8 mouse cellular contexts compared by ENCODE assay signal in genomic region chr1:155741988-155742387, GRCm38 (mm10). TPM values are rescaled to one million over a fixed set of nuclear protein-coding genes. Genes with fewer than 3 reads are reported as not detected.
DNase-seq lines count a peak whose midpoint lies in the region; ATAC-seq and TF ChIP-seq lines count a peak whose summit lies in the region.

No protein-coding gene starts in this region.

- no peak for TF ChIP-seq CTCF in intestine, postnatal 0 days (IDR thresholded peaks at IDR 0.05; ENCODE audit: low read depth)

- no peak for ATAC-seq in CD4-positive, CD25-positive, alpha-beta regulatory T cell, adult 4 months
- ATAC-seq in intestine, postnatal 0 days = no peak
- no peak for ATAC-seq in erythroblast, adult 5-6 weeks (replicated peaks; ENCODE audit: low FRiP score, poor library complexity, severe bottlenecking)

- H3K36me3 ChIP-seq in intestine, postnatal 0 days (ENCODE audit: control insufficient read depth, insufficient read depth) = no peaks in the 10 kb centered on the region

- under 1% methylated on average over 25 of the region's 26 CpGs for WGBS in intestine, postnatal 0 days

- H3K9me3 ChIP-seq in intestine, postnatal 0 days (ENCODE audit: control insufficient read depth) = no peaks in the 10 kb centered on the region

- peak; percentile 43 for DNase-seq in CD4-positive, CD25-positive, alpha-beta regulatory T cell, adult 2 months (ENCODE audit: low read depth, low spot score)
- DNase-seq in thymus, postnatal 0 days (ENCODE audit: low spot score) = peak; percentile 15
- no peak for DNase-seq in thymus, postnatal 10 days (ENCODE audit: low spot score in 2 of 2)
- peak; percentile 35 for DNase-seq in naive thymus-derived CD4-positive, alpha-beta T cell, adult 2 months (ENCODE audit: low read depth)
- no peak for DNase-seq in lung, postnatal 10 days

- 0 out of 2 replicates have a peak overlapping the region, but pooled peaks have one; percentile 7 for H3K9ac ChIP-seq in intestine, postnatal 0 days (ENCODE audit: low read depth, low read length)

- H3K4me3 ChIP-seq in intestine, postnatal 0 days (ENCODE audit: low read depth, low read length) = peak overlapping the region; percentile 57

- peak overlapping the region; percentile 94 for H3K4me2 ChIP-seq in intestine, postnatal 0 days (replicated peaks; ENCODE audit: low read depth)

- peaks cover 88% of the 10 kb centered on the region for H3K27me3 ChIP-seq in intestine, postnatal 0 days (replicated peaks; ENCODE audit: control insufficient read depth, insufficient read depth, low read length)

- H3K4me1 ChIP-seq in intestine, postnatal 0 days (replicated peaks; ENCODE audit: control insufficient read depth, insufficient read depth, low read length) = peaks cover 3% of the 10 kb centered on the region; the same call in 1 of the 2 replicates

- H3K27ac ChIP-seq in intestine, postnatal 0 days (ENCODE audit: low read depth, low read length) = no peak overlapping the region

RNA-seq across cellular contexts. Expression of gene Lhx4, which starts 9.5 kb away (rescaled TPM):
- polyA plus RNA-seq in CD4-positive, CD25-positive, alpha-beta regulatory T cell, adult 4 months (2017; shearing (Covaris generic)) = under 1 TPM in 1 of 2 experiments, not detected in 1; 0.19 TPM
- 0.05 TPM in 1 of 2 replicates, not detected in the other for polyA plus RNA-seq in thymus, postnatal 0 days (2015; fragmentation: Nextera tagmentation; extraction: Ambion mirVana)
- polyA plus RNA-seq in intestine, postnatal 0 days (2015; fragmentation: Nextera tagmentation; extraction: Ambion mirVana) = 0.01 TPM in 1 of 2 replicates, not detected in the other
- not detected in 2 replicates for total RNA-seq in erythroblast, adult 5-6 weeks (2015; ENCODE audit: low replicate concordance)
- not detected in 2 replicates for total RNA-seq in erythroblast, adult 5-6 weeks (2017; ENCODE audit: low replicate concordance)

Comparison
In these comparisons a context has a peak if more than half of its experiments do, and no peak if none do; other contexts are left out.
1. DNase-seq: peak in CD4-positive, CD25-positive, alpha-beta regulatory T cell, adult 2 months (single experiment), thymus, postnatal 0 days (single experiment) and naive thymus-derived CD4-positive, alpha-beta T cell, adult 2 months (single experiment); none in thymus, postnatal 10 days (0 of 2) and lung, postnatal 10 days (single experiment).